Mouse (Mus musculus): ENCODE measurements around the gene Xylt2. TPM values are rescaled to one million over a fixed set of nuclear protein-coding genes. Genes with fewer than 3 reads are reported as not detected.
"Not testable (repeated sequence)": the region's sequence is repeated elsewhere in the genome, so short reads cannot be mapped to it uniquely, and the experiment has no call there.

Xylt2 gene
- polyA plus RNA-seq, 1 experiment from 2014 or later = 16.6 TPM

GRCm38 (mm10) chr11:94665281-94665680 lies 12.0 kb downstream of the Xylt2 start:
- WGBS = 94% methylated on average over 6 of the region's 6 CpGs
- no peaks in the 10 kb centered on the region for H3K27me3 ChIP-seq (replicated peaks)
- H3K9ac ChIP-seq = no peak overlapping the region
- peaks cover 45% of the 10 kb centered on the region for H3K36me3 ChIP-seq
- no peak overlapping the region for H3K27ac ChIP-seq
- no peak overlapping the region for H3K4me2 ChIP-seq (replicated peaks)
- H3K4me3 ChIP-seq (replicated peaks) = no peak overlapping the region
- no peaks in the 10 kb centered on the region for H3K4me1 ChIP-seq (replicated peaks)
- no peaks in the 10 kb centered on the region for H3K9me3 ChIP-seq
- no peak for ATAC-seq

GRCm38 (mm10) chr11:94661344-94661743 lies 16.0 kb downstream of the Xylt2 start:
- no peaks in the 10 kb centered on the region for H3K27me3 ChIP-seq (replicated peaks)
- no peak overlapping the region for H3K9ac ChIP-seq
- H3K27ac ChIP-seq = no peak overlapping the region
- no peak overlapping the region for H3K4me2 ChIP-seq (replicated peaks)
- H3K4me1 ChIP-seq (replicated peaks) = no peaks in the 10 kb centered on the region
- H3K36me3 ChIP-seq = peaks cover 44% of the 10 kb centered on the region
- H3K4me3 ChIP-seq (replicated peaks) = no peak overlapping the region
- no peak for ATAC-seq
- 47% methylated on average over 1 of the region's 1 CpGs for WGBS
- H3K9me3 ChIP-seq = no peaks in the 10 kb centered on the region

- peaks cover 11% of the 10 kb centered on the region; the same call in 1 of the 2 replicates for H3K36me3 ChIP-seq
- WGBS = under 1% methylated on average over 32 of the region's 32 CpGs
Observed at GRCm38 (mm10) chr11:94653663-94654436, 23.5 kb downstream of the Xylt2 start, which contains the start of the genes Mrpl27 and Eme1. Mrpl27 (plus strand) TSS chr11:94653767. Eme1 (minus strand) TSS chr11:94653964.

GRCm38 (mm10) chr11:94652973-94653372 lies 24.3 kb downstream of the Xylt2 start:
- Histone ChIP-seq H3K9me3 (no peaks in the 10 kb centered on the region), H3K4me3 (replicated peaks) (peak overlapping the region; percentile 63), H3K4me2 (replicated peaks) (peak overlapping the region; percentile 52), H3K4me1 (replicated peaks) (peaks cover 5% of the 10 kb centered on the region; the same call in 1 of the 2 replicates), H3K9ac (no peak overlapping the region), H3K36me3 (peaks cover 12% of the 10 kb centered on the region; the same call in 1 of the 2 replicates), H3K27me3 (replicated peaks) (no peaks in the 10 kb centered on the region), H3K27ac (no peak overlapping the region)
- ATAC-seq = no peak
- WGBS = 45% methylated on average over 8 of the region's 8 CpGs

More at GRCm38 (mm10) chr11:94653663-94654436, 23.5 kb downstream of the Xylt2 start, which contains the start of the genes Mrpl27 and Eme1:
- Histone ChIP-seq H3K27me3 (replicated peaks) (no peaks in the 10 kb centered on the region), H3K27ac (peak within 1 kb of the TSS; percentile 92), H3K4me2 (replicated peaks) (peak within 1 kb of the TSS; percentile 73), H3K4me1 (replicated peaks) (peaks cover 5% of the 10 kb centered on the region; the same call in 1 of the 2 replicates), H3K4me3 (replicated peaks) (peak within 1 kb of the TSS; percentile 63), H3K9me3 (no peaks in the 10 kb centered on the region), H3K9ac (peak within 1 kb of the TSS; percentile 38)
- peak; percentile 94 for ATAC-seq

- H3K36me3 ChIP-seq = peaks cover 20% of the 10 kb centered on the region; the same call in 1 of the 2 replicates
- H3K27me3 ChIP-seq (replicated peaks); H3K9me3 ChIP-seq; H3K4me1 ChIP-seq (replicated peaks); H3K4me2 ChIP-seq (replicated peaks); H3K27ac ChIP-seq; H3K9ac ChIP-seq; H3K4me3 ChIP-seq (replicated peaks); ATAC-seq: not testable (repeated sequence)
- 94% methylated on average over 7 of the region's 7 CpGs for WGBS
Observed at GRCm38 (mm10) chr11:94651241-94651640, 26.1 kb downstream of the Xylt2 start.

- Histone ChIP-seq H3K4me3 (replicated peaks) (no peak overlapping the region), H3K4me2 (replicated peaks) (no peak overlapping the region), H3K27ac (no peak overlapping the region), H3K9me3 (no peaks in the 10 kb centered on the region), H3K36me3 (peaks cover 55% of the 10 kb centered on the region), H3K9ac (no peak overlapping the region), H3K4me1 (replicated peaks) (no peaks in the 10 kb centered on the region), H3K27me3 (replicated peaks) (no peaks in the 10 kb centered on the region)
- no peak for ATAC-seq
- WGBS = 95% methylated on average over 4 of the region's 4 CpGs
Observed at GRCm38 (mm10) chr11:94646457-94646856, 30.9 kb downstream of the Xylt2 start.

GRCm38 (mm10) chr11:94644461-94645219 lies 32.7 kb downstream of the Xylt2 start:
- H3K36me3 ChIP-seq = peaks cover 63% of the 10 kb centered on the region
- H3K4me1 ChIP-seq (replicated peaks) = no peaks in the 10 kb centered on the region
- H3K4me2 ChIP-seq (replicated peaks) = no peak overlapping the region
- no peak for ATAC-seq
- H3K4me3 ChIP-seq (replicated peaks) = no peak overlapping the region
- H3K27ac ChIP-seq = no peak overlapping the region
- no peak overlapping the region for H3K9ac ChIP-seq
- no peaks in the 10 kb centered on the region for H3K27me3 ChIP-seq (replicated peaks)
- 89% methylated on average over 8 of the region's 8 CpGs for WGBS
- no peaks in the 10 kb centered on the region for H3K9me3 ChIP-seq

- Histone ChIP-seq H3K9ac (no peak overlapping the region), H3K27me3 (replicated peaks) (no peaks in the 10 kb centered on the region), H3K4me1 (replicated peaks) (peaks cover 10% of the 10 kb centered on the region; the same call in 1 of the 2 replicates), H3K27ac (no peak overlapping the region), H3K4me2 (replicated peaks) (no peak overlapping the region), H3K4me3 (replicated peaks) (no peak overlapping the region), H3K36me3 (peaks cover 57% of the 10 kb centered on the region), H3K9me3 (no peaks in the 10 kb centered on the region)
- 86% methylated on average over 5 of the region's 5 CpGs for WGBS
- ATAC-seq = no peak
Observed at GRCm38 (mm10) chr11:94634431-94634830, 42.9 kb downstream of the Xylt2 start.

- Histone ChIP-seq H3K36me3 (peaks cover 43% of the 10 kb centered on the region), H3K4me1 (replicated peaks) (peaks cover 10% of the 10 kb centered on the region; the same call in 1 of the 2 replicates), H3K4me3 (replicated peaks) (no peak overlapping the region), H3K27me3 (replicated peaks) (no peaks in the 10 kb centered on the region), H3K27ac (0 out of 2 replicates have a peak overlapping the region, but pooled peaks have one; percentile 36), H3K9me3 (no peaks in the 10 kb centered on the region), H3K4me2 (replicated peaks) (no peak overlapping the region), H3K9ac (no peak overlapping the region)
- ATAC-seq = peak; percentile 78
- 74% methylated on average over 8 of the region's 8 CpGs for WGBS
Observed at GRCm38 (mm10) chr11:94632988-94633387, 44.3 kb downstream of the Xylt2 start.

GRCm38 (mm10) chr11:94631969-94632368 lies 45.3 kb downstream of the Xylt2 start:
- H3K36me3 ChIP-seq = peaks cover 35% of the 10 kb centered on the region
- no peak for ATAC-seq
- no peaks in the 10 kb centered on the region for H3K27me3 ChIP-seq (replicated peaks)
- H3K27ac ChIP-seq = no peak overlapping the region
- no peaks in the 10 kb centered on the region for H3K9me3 ChIP-seq
- H3K9ac ChIP-seq = no peak overlapping the region
- no peak overlapping the region for H3K4me2 ChIP-seq (replicated peaks)
- peaks cover 10% of the 10 kb centered on the region; the same call in 1 of the 2 replicates for H3K4me1 ChIP-seq (replicated peaks)
- H3K4me3 ChIP-seq (replicated peaks) = no peak overlapping the region
- WGBS = 84% methylated on average over 5 of the region's 5 CpGs

- Histone ChIP-seq H3K4me3 (replicated peaks) (peak overlapping the region; percentile 98), H3K9ac (peak overlapping the region; percentile 86), H3K36me3 (peaks cover 26% of the 10 kb centered on the region), H3K9me3 (no peaks in the 10 kb centered on the region), H3K27ac (peak overlapping the region; percentile 82), H3K27me3 (replicated peaks) (no peaks in the 10 kb centered on the region), H3K4me2 (replicated peaks) (peak overlapping the region; percentile 81), H3K4me1 (replicated peaks) (peaks cover 10% of the 10 kb centered on the region; the same call in 1 of the 2 replicates)
- WGBS = 11% methylated on average over 26 of the region's 26 CpGs
- peak; percentile 54 for ATAC-seq
Observed at GRCm38 (mm10) chr11:94630199-94631011, 46.9 kb downstream of the Xylt2 start.
